Mouse (Mus musculus) ES-E14 (cell line): ENCODE measurements around the gene Spred2.

Source experiments
- CHD2 ChIP-seq: IDR thresholded peaks from 2 replicates; pipeline ENCODE4 v1.6.1; 2014; ENCODE audit warnings: mild to moderate bottlenecking, low read depth, low read length, inconsistent platforms
- HCFC1 ChIP-seq: IDR thresholded peaks from 2 replicates; pipeline ENCODE4 v1.6.1; 2012; ENCODE audit warnings: low read length, inconsistent platforms, borderline replicate concordance; ENCODE audit not compliant: insufficient read depth
- ZC3H11A ChIP-seq: IDR thresholded peaks from 2 replicates; pipeline ENCODE4 v1.6.1; 2012; ENCODE audit warnings: low read depth, mild to moderate bottlenecking, inconsistent platforms, low read length, borderline replicate concordance

DNA sequence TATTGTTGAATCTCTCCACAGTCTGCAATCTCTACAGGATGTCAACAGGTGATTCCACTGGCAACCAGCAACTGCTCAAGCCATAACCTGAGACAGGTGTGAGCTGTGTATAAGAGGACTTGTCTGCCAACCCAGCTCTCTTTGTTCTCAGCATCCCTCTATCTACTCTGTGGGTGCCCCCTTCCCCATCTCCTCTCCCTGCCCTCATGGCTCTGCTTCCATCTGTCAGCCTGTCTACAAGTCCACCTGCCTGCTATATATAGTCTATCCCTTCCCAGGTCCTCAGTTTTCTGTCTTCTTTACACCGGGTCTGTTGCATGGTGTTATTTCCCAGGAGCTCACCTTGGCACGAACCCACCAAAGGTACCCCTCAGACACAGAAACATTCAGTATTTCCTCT is 140.8 kb downstream of the Spred2 start:
- no peak for TF ChIP-seq HCFC1
- no peak for TF ChIP-seq CHD2
- no peak for TF ChIP-seq ZC3H11A
